In genomic region chr9:80067221-80068027, GRCm38 (mm10) we compare ENCODE assay signal across 8 mouse cellular contexts. TPM values are rescaled to one million over a fixed set of nuclear protein-coding genes. Genes with fewer than 3 reads are reported as not detected.
A peak's percentile ranks its signal among the peaks of the same experiment; 100 is the strongest.
DNase-seq lines count a peak whose midpoint lies in the region; ATAC-seq lines count a peak whose summit lies in the region.

No protein-coding gene starts in this region.

- H3K27ac ChIP-seq in hindbrain, embryonic 13.5 days = peak overlapping the region; percentile 100

- H3K9ac ChIP-seq in hindbrain, embryonic 13.5 days = peak overlapping the region; percentile 100

- WGBS in hindbrain, embryonic 13.5 days = under 1% methylated on average over 83 of the region's 93 CpGs

- peaks cover 33% of the 10 kb centered on the region for H3K4me1 ChIP-seq in hindbrain, embryonic 13.5 days (replicated peaks)

- no peaks in the 10 kb centered on the region for H3K27me3 ChIP-seq in hindbrain, embryonic 13.5 days

- H3K4me2 ChIP-seq in hindbrain, embryonic 13.5 days = peak overlapping the region; percentile 64

- peak; percentile 78 for DNase-seq in NIH3T3 (ENCODE audit: low read depth)
- DNase-seq in cerebellum, postnatal 14 days = peak; percentile 68 to 86
- peak; percentile 50 to 55 for DNase-seq in frontal cortex, postnatal 25 days (ENCODE audit: low spot score in 2 of 2)
- peak; percentile 48 to 77 for DNase-seq in layer of hippocampus, postnatal 25 days (ENCODE audit: extremely low spot score in 1 of 2, low spot score in 1 of 2)
- DNase-seq in lung, postnatal 25 days (ENCODE audit: low spot score) = peak; percentile 38
- DNase-seq in ovary, postnatal 36 days (ENCODE audit: low spot score) = peak; percentile 71
- DNase-seq in thymus, postnatal 10 days (ENCODE audit: low spot score in 2 of 2) = peak; percentile 62 to 69

- H3K4me3 ChIP-seq in hindbrain, embryonic 13.5 days = peak overlapping the region; percentile 89

- no peaks in the 10 kb centered on the region for H3K9me3 ChIP-seq in hindbrain, embryonic 13.5 days

- peak; percentile 85 for ATAC-seq in hindbrain, embryonic 13.5 days (ENCODE audit: low FRiP score)

- H3K36me3 ChIP-seq in hindbrain, embryonic 13.5 days = no peaks in the 10 kb centered on the region

RNA-seq across cellular contexts. Expression of gene Senp6, which starts 0.7 kb away (rescaled TPM):
- 53.3 and 58.4 TPM in 2 replicates for polyA plus RNA-seq in hindbrain, embryonic 13.5 days (2015; fragmentation: Nextera tagmentation; extraction: Ambion mirVana)
- total RNA-seq in layer of hippocampus, postnatal 25 days (2021) = 100 to 1,000 TPM in 1 of 2 experiments, 10 to 100 TPM in 1; 99.9 to 112 TPM

RNA-seq across cellular contexts. Expression of gene Filip1, which starts 54.8 kb away (rescaled TPM):
- polyA plus RNA-seq in hindbrain, embryonic 13.5 days (2015; fragmentation: Nextera tagmentation; extraction: Ambion mirVana) = 2.6 and 3.4 TPM in 2 replicates
- total RNA-seq in layer of hippocampus, postnatal 25 days (2021) = 10 to 100 TPM in 1 of 2 experiments, 1 to 10 TPM in 1; 8.4 to 14.4 TPM

Comparison
In these comparisons a context has a peak if more than half of its experiments do, and no peak if none do; other contexts are left out.
1. Peak in every context shown above with its lines: DNase-seq, ATAC-seq, H3K4me3 ChIP-seq and H3K27ac ChIP-seq.